Mouse (Mus musculus) spleen, postnatal 10 days (tissue): Measurements from ENCODE around the gene Ctsc.

ENCODE experiments used
- DNase-seq, 2 experiments: peaks; one replicate each; pipeline ENCODE4 v3.0.0; 2021 to 2022; ENCODE audit warnings: low spot score in 2 of 2

The Ctsc gene

DNA sequence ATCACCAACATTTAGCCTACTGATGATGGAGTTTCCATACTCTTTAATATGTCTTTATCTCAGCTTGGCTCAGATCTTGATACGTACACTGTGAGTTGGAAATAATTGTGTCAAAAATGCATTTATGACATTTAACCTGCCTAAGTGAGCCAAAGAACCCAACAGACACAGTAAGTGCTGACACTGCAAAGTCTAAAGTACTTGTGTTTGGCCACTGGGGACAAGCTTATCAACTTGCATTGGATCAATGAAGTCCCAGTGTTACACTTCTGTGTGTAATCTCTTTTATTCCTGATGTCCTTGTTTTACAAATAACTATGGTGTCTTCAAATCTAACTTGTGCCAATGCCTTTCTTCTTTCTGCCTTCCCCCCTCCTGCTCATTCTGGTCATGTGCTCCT is 18.1 kb downstream of the Ctsc start:
- DNase-seq, result no peak

DNA sequence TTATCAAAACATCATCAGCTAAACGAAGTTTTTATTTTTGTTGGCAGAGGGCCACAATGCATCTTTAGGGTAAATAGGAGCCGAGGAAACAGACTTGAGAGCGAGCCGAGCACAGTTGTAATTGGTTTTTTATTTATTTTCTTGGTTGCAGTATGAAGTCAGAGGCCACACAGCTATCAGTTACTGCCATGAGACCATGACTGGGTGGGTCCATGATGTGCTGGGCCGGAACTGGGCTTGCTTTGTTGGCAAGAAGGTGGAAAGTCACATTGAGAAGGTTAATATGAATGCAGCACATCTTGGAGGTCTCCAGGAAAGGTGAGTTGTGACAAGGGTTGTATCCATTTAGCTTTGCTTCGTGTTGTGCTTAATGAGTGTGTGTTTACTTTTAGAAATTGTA is 19.0 kb downstream of the Ctsc start:
- no peak for DNase-seq

DNA sequence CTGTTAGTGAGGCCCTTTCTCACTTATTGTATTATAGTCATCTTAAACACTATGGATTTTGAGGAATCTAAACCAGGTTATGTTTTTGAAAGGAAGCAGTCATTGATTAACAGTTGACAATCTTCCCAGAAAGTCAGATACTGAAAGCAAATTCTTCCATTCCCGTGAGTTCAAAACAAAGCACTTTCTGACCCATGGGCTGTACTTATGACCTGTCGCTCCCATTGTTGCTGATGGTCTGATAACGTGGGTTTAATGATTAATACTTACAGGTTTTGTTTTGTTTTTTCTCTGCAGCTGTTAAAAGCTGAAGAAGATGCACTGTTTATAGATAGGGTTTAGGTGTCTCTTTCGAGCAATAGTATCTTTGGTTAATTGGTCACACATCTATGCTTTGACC is 27.9 kb downstream of the Ctsc start:
- no peak for DNase-seq

DNA sequence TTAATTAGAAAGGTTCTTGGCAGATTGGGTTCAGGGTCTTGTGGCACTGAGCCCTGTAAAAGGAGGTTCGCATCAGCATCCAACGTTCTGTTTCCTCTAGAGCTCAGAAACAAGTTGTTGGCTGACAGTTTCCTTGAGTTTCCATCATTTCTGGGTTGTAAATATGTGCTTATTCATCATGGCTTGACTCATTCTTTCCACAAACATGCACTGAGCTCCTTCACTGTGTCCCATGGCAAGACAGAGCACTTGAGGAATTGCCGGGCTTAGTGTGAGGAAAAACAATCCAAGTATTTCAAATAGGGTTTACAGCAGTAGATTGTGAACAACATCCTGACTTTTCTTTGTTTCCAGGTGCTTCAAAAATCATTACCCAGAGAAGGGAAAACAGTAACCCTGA is 28.8 kb downstream of the Ctsc start:
- DNase-seq, result no peak

DNA sequence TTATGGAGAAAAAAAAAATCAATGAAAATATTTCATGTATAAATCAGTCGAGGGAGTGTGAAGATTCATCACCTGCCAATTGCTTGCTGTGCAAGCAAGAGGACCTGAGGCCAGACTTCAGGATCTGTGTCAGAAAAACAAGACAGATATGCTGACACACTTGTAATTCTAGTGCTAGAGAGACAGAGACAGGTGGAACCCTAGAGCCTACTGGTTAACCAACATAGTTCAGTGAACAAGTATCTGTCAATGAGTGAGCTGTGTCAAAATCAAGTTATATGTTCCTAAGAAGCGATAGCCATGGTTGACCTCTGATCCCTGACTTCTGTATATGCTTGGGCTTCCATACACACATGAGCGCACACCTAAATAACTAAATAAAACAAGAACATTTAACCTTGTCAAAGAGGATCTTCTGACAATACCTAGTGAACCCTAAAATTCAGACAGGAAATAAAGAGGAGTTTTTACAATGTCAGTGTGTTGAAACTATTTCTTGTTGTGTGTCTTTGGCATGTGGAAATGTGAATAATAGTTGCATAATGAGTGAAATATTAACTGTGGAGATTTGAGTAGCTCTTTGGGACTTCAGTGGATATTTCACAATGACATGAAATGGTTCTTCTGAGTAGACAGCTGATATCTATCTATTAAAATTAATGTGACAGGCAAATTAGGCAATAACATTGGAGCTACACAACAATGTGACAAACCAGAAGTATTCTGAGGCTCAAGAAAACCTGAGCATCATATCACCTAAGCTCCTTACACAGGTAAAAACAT is 32.7 kb downstream of the Ctsc start:
- DNase-seq, result no peak

DNA sequence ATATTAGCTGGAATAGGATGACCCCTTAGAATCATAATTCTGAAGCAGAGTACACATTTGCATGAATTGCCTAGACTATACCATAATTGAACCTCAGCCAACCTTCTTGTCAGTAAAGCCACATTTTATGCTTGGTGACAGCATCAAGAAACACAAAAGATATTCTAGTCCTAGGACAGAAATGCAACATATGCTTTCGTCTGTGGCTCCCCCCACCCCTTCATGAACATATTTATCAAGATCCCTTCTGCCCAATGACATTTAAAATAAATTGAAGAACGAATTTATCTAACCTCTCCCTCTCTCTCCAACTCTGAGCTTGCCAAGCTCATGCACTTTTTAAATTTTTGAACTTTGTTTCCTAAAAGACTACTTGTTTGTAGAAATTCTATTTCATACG is 38.5 kb downstream of the Ctsc start:
- DNase-seq, result no peak

DNA sequence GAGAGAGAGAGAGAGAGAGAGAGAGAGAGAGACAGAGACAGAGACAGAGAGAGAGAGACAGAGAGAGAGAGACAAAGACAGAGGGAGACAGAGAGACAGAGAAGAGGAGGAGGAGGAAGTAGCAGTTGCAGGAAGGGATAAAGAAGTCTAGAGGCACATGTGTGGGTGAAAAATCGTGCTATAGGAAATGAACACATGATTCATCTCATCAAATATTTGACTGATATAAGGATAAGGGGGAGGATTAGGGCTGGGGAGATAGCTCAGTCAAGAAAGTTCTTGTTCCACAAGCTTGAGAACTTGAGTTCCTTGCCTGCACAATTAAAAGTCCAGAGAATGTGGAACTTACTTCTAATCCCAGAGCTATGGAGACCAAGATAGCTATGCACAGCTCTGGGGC is 40.6 kb downstream of the Ctsc start:
- DNase-seq, result no peak

DNA sequence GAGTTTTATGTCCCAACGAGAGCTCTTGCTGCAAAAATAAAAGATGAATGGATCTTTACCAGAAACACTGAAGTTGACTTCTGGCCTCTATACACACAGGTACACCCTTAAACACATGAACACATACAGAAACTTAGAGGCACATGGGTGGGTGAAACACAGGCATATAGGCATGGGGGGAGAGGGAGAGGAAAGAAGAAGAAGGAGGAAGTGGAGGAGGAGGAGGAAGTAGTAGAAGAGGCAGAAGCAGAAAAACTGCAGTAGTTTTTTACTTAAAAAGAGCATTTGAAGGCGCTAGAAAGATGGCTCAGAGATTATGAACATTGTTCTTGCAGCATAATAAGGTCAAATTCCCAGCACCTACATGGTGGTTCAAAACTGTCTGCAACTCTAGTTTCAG is 41.0 kb downstream of the Ctsc start:
- no peak for DNase-seq

DNA sequence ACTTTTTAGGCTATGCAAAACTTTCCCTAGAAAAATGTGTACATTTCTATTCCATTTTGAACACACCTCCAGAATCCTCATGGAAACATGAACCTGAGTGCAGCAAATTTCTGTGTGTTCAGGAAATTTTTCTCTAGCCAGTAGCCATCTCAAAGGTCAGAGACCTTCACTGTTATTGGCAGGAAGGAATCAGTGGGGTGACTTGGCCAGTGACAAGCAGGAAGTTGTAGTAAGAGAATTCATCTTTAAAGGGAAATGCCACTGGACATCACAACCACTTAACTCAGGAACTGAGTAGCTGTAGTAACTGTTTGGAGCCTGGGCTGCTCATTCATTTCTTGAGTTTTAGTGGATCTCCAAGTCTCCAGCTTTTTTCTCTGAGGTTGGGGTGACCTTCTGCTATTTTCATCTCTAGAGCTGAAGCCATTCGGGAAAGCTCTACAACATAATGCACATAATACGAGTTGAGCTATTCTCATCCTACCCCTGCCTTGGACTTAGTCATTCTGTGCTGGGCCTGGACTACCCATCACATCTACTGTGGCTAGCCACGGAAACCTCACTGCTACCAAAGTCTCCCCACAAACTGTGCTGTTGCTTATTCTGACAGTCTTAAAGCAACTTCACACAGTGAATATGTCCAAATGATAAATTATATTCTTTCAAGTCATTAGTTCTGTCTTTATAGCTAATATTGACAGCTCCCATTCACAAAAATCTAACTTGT is 41.7 kb downstream of the Ctsc start:
- DNase-seq, result no peak

DNA sequence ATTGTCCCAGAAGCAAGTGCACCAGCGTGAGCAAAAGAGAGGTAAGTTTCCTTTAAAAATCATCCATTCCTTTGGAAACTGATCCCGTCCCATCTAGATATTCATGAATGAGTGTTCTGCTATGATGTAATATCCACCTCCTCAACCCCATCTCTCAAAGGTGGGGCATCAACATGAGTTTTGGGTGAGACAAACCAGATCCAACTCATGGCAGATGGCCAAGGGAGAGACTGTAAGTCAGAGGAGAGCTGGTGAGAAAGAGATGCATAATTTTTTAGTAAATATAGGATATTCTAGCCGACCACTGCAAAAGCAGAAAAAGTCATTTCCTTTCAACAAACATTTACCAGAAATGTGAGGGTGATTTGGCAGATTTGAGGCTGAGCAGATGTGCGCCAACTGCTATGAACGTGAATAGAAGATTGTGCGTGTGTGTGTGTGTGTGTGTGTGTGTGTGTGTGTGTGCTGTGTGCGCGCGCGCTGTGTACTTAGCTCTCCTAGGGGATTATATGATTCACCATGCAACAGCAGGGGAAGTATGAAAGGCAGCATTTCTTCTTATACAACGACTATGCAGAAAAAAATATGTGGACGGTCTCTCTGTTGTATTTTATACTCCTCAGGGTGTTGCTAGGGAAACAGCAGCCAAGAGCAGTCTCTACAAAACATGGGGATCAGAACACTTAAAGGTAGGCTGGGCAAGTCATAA is 42.9 kb downstream of the Ctsc start:
- DNase-seq, result no peak

DNA sequence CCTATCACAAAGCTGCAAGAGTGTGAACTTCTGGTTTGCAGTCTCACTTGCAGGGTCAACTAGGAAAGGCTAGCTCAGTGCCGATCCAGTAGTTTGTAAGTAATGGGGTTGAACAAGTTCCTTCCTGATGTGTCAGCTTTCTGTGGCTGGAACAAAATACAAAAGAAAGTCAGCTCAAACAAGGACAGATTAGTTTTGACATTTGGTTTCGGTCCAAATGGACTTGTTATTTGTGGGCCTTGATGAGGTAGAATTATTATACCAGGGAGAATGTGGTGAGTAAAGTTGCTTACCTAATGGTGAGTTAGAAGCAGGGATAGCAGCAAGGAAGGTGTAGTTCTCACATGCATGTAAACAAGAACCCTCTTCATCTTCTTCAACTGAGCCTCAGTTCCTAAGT is 44.5 kb downstream of the Ctsc start:
- no peak for DNase-seq

DNA sequence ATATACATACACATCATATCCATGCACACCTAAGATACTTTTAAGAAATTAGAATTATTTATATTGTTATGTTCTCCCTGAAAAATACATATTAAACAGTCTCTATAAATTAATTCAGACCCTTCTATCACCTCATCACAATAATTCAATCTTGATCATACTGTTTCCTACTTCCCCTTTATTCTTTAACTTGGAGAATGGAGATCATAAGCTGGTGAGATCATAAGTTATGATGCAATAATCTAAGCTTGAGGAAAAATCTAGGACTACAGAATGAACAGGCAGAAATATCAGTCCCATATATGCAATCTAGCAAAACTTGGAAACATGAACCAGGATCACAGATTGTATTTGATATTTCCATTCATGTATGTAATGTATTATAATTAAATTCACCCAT is 49.6 kb downstream of the Ctsc start:
- no peak for DNase-seq

DNA sequence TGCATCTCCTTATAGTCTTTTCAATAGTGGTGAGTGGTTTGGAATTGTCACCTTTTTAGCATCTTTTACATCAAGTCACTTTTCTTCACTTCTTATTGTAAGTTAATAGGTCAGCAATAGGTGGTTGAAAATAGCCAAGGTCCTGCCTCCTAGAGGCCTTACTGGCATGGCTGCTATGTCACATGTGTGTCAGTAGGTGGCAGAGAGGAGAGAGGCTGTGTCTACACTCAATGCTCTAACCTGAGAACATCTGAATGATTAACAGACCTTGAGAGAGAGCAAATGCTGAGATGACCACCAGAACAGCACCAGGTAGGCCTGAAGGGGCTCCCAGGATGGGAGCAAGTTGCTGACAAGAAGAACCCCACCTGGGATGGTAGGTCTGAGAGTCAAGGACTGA is 65.9 kb downstream of the Ctsc start:
- peak in 1 of 2 experiments; percentile 29 for DNase-seq

DNA sequence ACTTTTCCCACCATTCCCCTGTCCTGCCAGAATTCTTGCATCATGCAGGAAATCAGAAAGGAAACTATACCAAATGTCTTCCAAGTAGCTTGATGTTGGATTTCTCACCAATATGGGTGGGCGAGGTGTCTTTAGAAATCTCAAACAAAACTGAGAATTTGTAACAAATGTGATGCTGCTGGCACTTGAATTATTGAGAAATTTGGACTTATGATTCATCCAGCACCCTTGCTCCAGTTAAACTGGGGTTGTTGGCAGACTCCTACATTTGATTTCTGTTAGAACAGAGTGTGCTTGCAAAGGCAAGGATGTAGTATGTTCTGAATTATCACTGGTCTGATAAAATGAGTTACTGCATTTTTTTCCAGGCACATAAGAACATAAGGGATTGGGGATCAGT is 68.2 kb downstream of the Ctsc start:
- DNase-seq, result no peak

DNA sequence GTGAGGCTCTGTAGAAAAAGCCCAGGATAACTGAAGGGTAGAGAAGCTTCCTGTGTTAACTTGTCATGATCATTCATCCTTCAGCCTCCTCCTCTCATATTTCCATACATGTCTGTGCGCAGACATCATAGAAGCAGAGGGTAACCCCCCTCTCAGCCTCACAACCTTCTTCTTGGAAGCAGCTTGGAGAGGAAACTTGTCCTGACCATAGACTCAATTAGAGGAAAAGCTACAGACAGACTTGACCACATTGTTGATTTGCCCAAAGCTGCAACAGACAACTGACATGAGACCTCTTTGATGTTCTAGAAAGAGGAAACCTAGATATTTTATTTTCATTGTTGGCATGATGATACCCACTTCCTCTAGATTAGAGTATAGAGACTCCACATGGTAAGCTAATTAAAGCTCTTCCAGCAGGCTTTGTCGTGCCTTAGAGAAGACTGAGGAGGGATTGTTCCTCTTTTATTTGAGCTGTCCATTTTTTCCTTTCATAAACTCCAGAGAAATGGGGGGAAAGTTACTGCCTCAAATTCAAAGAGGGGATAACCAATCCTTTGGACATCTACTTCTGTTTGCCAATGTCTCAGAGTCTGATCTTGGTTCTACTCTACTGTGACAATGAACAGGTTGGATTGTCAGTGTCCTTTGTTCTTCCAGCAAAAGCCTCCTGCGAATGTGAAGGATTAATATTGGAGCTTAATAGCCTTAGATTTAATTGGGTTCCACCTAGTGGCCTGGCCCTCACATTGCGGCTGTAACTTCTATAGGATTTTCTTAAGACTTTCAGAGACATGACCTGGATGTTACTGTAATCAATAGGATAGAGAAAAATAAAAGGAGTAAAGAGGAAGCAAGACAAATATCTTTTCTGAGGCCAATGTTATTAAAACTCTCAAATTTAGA is 79.2 kb downstream of the Ctsc start:
- DNase-seq, result no peak

DNA sequence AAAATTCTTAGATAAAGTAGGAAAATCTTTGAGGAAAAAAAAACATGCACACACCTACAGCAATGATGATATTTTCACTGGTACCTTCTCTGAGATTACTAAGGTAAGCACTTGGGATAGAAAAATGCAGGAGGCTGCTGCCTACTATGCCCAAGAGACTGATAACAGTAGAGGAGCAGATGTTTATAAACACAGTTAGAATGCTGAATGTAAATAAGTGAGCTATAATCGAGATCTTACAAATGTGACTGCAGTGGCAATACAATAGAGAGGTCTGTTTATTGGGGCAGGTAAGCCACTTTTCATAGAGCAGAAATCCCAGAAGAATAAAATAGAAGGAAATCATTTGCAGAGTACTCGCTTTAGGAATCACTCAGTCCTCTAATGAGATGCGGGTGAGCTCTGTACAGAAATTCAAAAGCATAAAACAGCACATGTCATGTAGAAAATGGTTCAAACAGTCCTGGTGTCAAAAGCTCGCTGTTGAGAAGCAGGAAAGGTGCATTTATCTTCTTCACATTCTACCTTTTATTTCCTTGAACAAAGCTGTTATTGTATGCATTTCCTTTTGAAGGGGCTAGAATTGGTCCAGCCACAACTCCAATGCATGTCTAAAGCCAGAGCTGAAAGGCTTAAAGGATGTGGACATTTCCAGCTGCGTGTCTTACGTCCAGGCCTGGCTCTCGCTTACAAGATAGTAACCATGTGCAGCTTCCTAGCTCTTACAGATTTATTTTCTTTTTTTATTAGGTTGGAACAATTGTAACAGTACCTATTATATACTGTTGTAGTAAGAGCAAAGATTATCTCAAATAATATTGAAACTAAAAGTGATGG is 80.4 kb downstream of the Ctsc start:
- DNase-seq, result no peak
